Mouse (Mus musculus) bone marrow, adult 2 months (tissue): ENCODE data around the gene Slc15a2. TPM values are rescaled to one million over a fixed set of nuclear protein-coding genes. Genes with fewer than 3 reads are reported as not detected.

ENCODE experiments used
- H3K27ac ChIP-seq: fragments of 200-500 bp; 2 replicates; pipeline ENCODE4 v1.5.1; 2012; ENCODE audit warnings: low read depth, mild to moderate bottlenecking, control low read depth, inconsistent platforms, low read length; ENCODE audit not compliant: control insufficient read depth, poor library complexity, insufficient read depth
- H3K4me1 ChIP-seq: fragments of 200-500 bp; 2 replicates; pipeline ENCODE4 v1.6.1; 2011; ENCODE audit warnings: low read length; ENCODE audit not compliant: control insufficient read depth, insufficient read depth
- H3K4me3 ChIP-seq: fragments of 200-500 bp; replicated peaks from 2 replicates; pipeline ENCODE3; 2011; ENCODE audit warnings: mild to moderate bottlenecking, low read depth, low read length, control low read depth; ENCODE audit not compliant: control insufficient read depth
- CTCF ChIP-seq: fragments of 200-500 bp; IDR thresholded peaks from 2 replicates; pipeline ENCODE4 v1.5.1; 2011; ENCODE audit warnings: low read length, control low read depth; ENCODE audit not compliant: control insufficient read depth, insufficient read depth
- POLR2A ChIP-seq: fragments of 200-500 bp; IDR thresholded peaks from 2 replicates; pipeline ENCODE4 v1.6.1; 2011; ENCODE audit warnings: low read depth, mild to moderate bottlenecking, control low read depth, low read length, borderline replicate concordance; ENCODE audit not compliant: control insufficient read depth
- WGBS: fragments of 180-500 bp; shearing (Covaris S2); methylation state at CpG from one replicate; pipeline ENCODE4 v1.1.7; 2018; 5-methylcytosine and 5-hydroxymethylcytosine counted together
- polyA plus RNA-seq: library from polyadenylated mRNA; stranded (reverse); fragments of >200 nt; gene quantifications from 2 replicates; pipeline ENCODE4 v1.2.4, GENCODE M21; 2011; ENCODE audit warnings: low replicate concordance; ENCODE audit not compliant: missing spikeins, insufficient read depth, insufficient read length

Slc15a2 gene
- polyA plus RNA-seq, 1 experiment = 6.7 TPM

DNA sequence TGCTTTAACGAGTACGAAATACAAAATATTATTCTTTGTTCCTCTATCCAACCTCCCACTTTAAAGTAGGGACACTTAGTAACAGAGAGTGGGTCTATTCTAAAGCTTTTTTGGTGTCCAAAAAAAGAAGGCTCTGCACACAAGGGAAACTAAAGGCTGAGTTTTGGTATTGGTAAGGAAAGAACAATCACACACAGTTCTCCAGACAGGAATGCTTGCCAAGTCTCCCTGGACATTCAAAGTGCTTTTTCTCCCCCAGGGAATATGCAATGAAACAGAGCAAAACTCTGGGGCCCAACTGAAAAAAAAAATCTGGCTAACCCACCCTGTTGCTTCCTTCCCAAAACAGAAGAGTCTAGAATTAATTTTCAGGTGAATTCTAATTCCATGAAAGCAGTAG is 616 bp downstream of the Slc15a2 start:
- no peak overlapping the region for H3K27ac ChIP-seq
- H3K4me3 ChIP-seq = no peak overlapping the region
- TF ChIP-seq POLR2A (no peak), CTCF (no peak)
- no peaks in the 10 kb centered on the region for H3K4me1 ChIP-seq
- WGBS = 88% methylated on average over 2 of the region's 2 CpGs

DNA sequence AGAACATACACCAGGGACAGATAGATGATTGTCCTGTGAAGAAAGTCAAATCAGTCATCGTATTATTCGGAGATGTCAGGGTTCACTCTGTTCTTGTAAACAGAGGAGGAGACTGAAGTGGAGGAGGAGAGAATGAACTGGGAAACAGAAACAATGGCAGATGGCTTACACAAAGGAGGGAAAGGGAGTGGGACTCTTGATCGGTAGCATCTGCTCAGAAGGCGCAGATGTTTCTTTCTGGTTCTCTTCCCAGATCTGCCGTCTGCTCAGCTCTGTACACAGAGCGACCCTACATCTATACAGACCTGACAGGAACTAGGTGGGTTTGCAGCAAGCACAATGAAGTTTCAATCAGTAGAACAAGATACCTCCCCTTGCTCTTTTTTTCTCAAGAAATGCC is 9.1 kb downstream of the Slc15a2 start:
- 81% methylated on average over 6 of the region's 6 CpGs for WGBS
- H3K4me1 ChIP-seq = no peaks in the 10 kb centered on the region
- H3K27ac ChIP-seq = no peak overlapping the region
- no peak overlapping the region for H3K4me3 ChIP-seq
- no peak for TF ChIP-seq CTCF
- TF ChIP-seq POLR2A = no peak

DNA sequence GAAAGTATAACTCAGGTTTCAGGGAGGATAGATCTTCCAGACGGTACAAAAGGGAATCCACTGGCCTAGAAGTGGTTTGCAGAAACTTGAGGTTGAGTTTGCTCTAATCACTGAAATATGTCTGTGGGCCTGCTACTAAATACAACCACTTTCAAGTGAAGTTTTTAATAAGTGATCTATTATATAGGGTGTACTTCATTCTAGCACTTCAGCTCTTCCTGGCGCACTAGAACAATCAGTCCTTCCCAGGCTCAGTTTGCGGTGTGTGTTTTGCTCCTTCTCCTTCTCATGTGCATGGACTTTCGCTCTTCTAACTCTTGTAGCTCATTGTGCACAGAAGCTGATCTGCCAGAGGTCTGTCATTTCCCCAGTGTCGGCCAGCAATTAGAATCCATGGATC is 11.8 kb downstream of the Slc15a2 start:
- Histone ChIP-seq H3K4me3 (no peak overlapping the region), H3K27ac (no peak overlapping the region), H3K4me1 (no peaks in the 10 kb centered on the region)
- no peak for TF ChIP-seq CTCF
- no peak for TF ChIP-seq POLR2A
- WGBS = 82% methylated on average over 5 of the region's 5 CpGs

DNA sequence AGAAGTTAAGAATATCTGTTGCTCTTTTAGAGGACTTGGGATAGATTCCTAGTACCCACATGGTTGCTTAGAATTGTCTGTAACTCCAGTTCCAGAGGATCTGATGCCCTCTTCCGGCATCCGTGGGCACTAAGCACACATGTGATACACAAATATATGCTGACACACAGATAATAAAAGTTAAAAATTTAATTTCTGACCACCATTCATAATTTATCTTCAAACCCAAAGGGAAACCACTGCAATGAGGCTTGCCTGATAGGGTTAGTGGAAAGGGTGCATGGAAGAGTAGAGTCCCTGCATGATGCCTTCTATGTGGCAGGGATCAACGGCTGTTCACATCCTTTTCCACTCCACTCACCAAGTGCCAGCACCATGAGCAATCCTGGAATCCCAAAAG is 13.1 kb downstream of the Slc15a2 start:
- 67% methylated on average over 3 of the region's 3 CpGs for WGBS

DNA sequence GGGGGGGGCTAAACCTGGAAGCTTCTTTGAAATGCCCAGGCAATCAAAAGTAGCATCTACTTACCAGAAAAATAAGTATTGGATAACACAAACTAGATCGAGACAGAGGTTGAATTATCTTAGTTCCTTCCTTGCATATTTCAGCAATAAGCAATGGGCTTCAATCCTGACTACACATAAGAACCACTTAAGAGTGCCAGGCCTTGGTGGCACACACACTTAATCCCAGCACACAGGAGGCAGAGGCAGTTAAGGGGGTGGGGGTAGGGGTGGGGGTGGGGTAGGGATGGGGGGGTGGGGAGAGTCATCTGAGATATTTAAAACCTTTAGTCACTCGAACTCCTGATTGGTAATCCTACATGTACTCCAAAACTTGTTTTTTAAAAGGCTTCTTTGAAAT is 13.5 kb downstream of the Slc15a2 start:
- Histone ChIP-seq H3K4me1 (no peaks in the 10 kb centered on the region), H3K27ac (no peak overlapping the region), H3K4me3 (no peak overlapping the region)
- WGBS = 74% methylated on average over 2 of the region's 2 CpGs
- no peak for TF ChIP-seq POLR2A
- no peak for TF ChIP-seq CTCF

More for the DNA sequence above, 13.1 kb downstream of the Slc15a2 start:
- TF ChIP-seq POLR2A (no peak), CTCF (no peak)
- Histone ChIP-seq H3K27ac (no peak overlapping the region), H3K4me3 (no peak overlapping the region), H3K4me1 (no peaks in the 10 kb centered on the region)

DNA sequence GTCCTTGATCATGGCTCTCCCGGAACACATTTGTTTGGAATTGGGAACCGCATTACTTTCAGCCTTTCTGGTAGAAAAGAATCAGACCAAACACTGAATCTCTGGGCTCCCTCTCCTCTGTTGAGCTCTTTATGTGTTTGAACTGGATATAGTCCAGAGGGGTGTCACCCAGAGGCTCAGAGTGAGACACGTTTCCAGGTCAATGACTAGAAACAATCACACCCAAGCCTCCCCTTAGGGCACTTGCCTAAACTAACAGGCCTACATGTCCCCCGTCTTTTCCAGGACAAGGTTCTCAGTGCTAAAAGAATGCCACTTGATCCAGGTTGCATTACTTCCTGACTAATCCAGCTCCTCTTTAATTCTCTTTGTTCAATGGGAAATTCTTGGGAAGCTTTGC is 13.9 kb downstream of the Slc15a2 start:
- H3K27ac ChIP-seq = no peak overlapping the region
- no peaks in the 10 kb centered on the region for H3K4me1 ChIP-seq
- H3K4me3 ChIP-seq = no peak overlapping the region
- 84% methylated on average over 4 of the region's 4 CpGs for WGBS
- TF ChIP-seq CTCF (no peak), POLR2A (no peak)

DNA sequence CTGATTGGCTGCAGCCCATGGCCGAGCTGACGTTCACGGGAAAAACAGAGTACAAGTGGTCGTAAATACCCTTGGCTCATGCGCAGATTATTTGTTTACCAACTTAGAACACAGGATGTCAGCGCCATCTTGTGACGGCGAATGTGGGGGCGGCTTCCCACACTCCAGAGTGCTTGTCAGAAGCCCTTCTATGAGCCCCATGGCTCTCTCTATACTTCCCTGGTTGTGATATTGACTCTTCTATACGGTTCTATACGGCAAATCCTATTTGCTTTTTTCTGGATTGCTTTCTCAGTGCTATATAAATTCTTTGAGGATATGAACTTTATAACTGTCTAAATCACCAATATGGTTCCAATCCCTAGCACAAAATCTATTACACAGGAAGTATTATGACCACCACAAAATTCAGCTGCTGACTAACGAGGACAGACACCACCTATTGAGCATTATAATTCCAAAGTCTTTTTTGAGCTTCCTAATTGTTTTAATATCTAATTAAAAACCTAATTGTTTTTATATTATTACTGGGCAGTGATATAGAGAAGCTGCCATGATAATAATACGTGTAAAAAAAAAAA is 14.5 kb downstream of the Slc15a2 start:
- 57% methylated on average over 9 of the region's 13 CpGs for WGBS
- H3K4me1 ChIP-seq = no peaks in the 10 kb centered on the region
- H3K4me3 ChIP-seq = no peak overlapping the region
- TF ChIP-seq CTCF (no peak), POLR2A (no peak)
- H3K27ac ChIP-seq = no peak overlapping the region

DNA sequence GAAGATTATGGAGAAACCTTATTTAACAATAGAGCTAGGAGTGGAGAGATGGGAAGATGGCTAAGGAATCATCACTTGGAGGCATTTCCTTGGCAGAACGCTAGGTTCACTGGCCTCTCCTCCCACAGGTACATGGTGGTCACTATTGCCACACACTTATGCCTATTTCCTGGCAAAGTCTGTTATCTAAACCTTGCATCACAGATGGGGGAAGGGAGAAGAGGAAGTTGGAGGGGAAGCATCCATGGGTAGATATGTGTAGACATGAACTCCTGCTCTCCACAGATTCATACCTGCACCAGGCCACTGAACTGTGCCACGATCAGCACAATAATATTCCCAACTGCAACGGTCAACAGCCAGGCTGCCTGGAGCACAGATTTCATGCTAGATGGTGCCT is 32.8 kb downstream of the Slc15a2 start:
- Histone ChIP-seq H3K27ac (no peak overlapping the region), H3K4me3 (no peak overlapping the region), H3K4me1 (peaks cover 3% of the 10 kb centered on the region)
- 50% methylated on average over 3 of the region's 3 CpGs for WGBS
- TF ChIP-seq POLR2A = no peak
- no peak for TF ChIP-seq CTCF

DNA sequence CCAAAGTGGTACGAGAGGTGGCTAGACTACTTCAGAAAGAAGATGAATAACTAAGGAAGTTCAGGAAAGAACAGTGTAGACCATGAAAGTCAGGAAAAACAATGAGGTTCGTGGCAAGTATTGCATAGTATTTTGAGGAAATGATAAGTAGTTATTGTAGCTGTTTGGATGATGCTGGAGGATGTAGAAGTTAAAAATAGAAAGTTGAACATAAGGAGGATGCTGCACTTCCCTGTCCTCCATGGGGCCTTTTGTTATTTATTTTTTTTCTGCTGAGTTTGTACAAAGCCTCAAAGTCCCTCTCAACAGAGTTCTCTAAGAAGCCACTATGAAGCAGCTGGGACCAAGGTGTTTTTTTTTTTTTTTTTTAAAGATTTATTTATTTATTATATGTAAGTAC is 37.0 kb downstream of the Slc15a2 start:
- Histone ChIP-seq H3K4me3 (no peak overlapping the region), H3K27ac (no peak overlapping the region), H3K4me1 (peaks cover 3% of the 10 kb centered on the region)
- TF ChIP-seq CTCF (no peak), POLR2A (no peak)
- WGBS = 34% methylated on average over 2 of the region's 2 CpGs
